Mouse (Mus musculus): ENCODE measurements around the gene Vps36.

GRCm38 (mm10) chr8:22165251-22166079, 27.1 kb upstream of the Vps36 start:
- TF ChIP-seq CTCF (IDR thresholded peaks at IDR 0.05; ENCODE audit: control insufficient read depth, insufficient read depth, low read length) (no peak), POLR2A (IDR thresholded peaks at IDR 0.05; ENCODE audit: borderline replicate concordance, control insufficient read depth, low read depth, low read length) (no peak)
